Mouse (Mus musculus) G1E (cell line): Measurements from ENCODE around the gene Bcl9l.

Experiments
- CTCF ChIP-seq: IDR thresholded peaks from 2 replicates; pipeline ENCODE4 v1.5.1; 2012; ENCODE audit warnings: low read depth, low read length, inconsistent platforms, mixed read lengths
- GATA1 ChIP-seq: IDR thresholded peaks from 2 replicates; pipeline ENCODE4 v1.6.1; 2012; ENCODE audit warnings: borderline replicate concordance, low read length, inconsistent platforms, mixed read lengths
- TAL1 ChIP-seq: conservative IDR thresholded peaks from 2 replicates; pipeline ENCODE4 v1.6.1; 2012; ENCODE audit warnings: low read depth, low read length, inconsistent platforms, mixed read lengths

DNA sequence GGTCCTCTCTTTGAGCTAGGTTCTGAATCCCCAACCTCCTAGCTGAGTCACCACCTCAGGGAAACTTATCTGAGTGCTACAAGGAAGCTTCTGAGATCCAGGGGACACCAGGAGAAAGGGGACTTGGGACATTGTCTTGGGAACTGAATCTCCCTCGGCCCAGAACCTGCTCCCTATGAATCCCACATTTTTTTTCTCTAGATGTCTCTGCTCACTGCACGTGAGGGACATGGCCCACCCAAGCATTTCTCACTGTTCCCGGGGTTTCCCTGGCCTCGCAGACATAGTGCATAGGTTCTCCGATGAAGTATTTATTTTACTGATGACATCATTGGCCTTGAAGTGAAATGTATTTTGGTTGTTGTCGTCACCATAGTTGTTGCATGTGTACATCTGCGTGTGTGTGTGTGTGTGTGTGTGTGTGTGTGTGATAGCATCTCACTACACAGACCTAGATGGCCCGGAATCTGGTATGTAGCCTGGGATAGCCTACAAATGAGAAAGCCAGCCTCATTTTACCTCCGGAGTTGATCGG lies 13.3 kb downstream of the Bcl9l start:
- TF ChIP-seq GATA1, result no peak
- TF ChIP-seq TAL1, result no peak
- no peak for TF ChIP-seq CTCF
